Mouse (Mus musculus) right cerebral cortex, postnatal 10 days (tissue): ENCODE measurements around the gene Dnaja3.
A peak's percentile ranks its signal among the peaks of the same experiment; 100 is the strongest.
"Not testable (repeated sequence)": the region's sequence is repeated elsewhere in the genome, so short reads cannot be mapped to it uniquely, and the experiment has no call there.

ENCODE experiments used
- DNase-seq, 2 experiments: peaks; one replicate each; pipeline ENCODE4 v3.0.0; 2021; ENCODE audit warnings: low spot score in 2 of 2

Dnaja3 gene

DNA sequence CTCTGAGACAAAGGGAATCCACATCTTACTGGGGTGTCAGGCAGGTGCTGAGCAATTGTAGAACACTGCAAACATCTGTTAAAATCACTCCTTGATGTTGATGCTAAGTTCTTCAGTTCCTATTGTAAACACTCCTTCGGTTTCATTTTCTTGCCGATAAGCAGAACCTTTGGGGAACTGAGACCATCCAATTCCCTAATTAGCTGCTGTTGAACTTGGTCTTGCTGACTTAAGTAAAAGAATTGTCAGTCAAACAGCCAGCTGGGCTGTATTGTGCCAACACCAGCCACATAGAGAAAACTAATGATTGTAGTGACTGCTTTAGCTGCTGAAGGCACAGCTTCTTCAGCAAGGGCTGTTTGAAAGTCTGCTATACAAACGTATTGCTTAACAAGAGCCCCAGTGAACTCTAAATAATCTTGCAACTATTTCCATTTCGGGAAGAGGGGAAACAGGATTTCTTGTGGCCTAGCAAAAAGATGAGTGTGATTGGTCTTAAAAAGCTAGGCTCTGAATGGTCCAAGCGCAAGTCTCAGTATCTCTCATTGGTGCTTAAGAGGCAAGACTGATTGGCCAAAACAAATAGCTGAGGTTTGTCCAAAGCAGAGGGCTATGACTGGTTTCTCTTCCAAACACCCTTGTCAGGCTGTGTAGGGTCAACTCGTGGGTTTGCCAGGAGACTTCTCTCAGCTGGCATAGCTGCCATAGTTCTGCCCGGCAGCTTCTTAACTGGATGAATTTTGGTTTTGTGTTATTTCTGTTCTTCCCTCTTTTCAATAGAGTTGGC, 82.5 kb downstream of the Dnaja3 start:
- DNase-seq = no peak

DNA sequence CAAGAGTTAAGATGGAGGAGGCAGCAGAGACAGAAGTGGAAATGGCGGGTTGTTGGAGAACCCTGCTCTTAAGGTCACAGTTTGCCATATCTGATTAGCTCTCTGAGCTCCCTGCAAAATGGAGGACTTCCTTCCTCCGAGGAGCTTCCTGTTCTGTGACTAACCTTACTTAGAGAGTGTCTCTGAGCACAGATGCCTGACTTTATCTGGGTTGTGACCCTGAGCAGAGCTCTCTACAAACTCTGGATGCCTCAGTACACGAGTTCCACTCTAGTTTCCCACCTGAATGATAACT, 83.1 kb downstream of the Dnaja3 start:
- no peak for DNase-seq

DNA sequence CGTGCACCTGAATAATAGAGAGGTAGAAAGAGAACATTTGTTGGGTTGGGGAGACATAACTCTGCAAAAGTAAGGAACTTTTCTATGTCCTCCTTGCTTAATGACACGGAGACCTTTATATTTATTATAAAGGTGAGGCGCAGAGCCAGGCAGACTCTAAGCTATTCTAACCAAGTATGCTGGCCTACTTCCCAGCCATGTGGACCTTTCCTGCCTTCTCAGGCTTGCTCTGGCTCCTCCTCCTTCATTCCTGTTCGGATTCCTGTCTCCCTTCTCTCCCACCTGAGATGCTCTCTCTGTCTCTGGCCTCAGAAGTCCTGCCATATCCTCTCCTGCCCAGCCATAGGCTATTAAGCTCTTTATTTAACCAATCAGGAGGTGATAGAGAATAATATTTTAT, 85.5 kb downstream of the Dnaja3 start:
- no peak for DNase-seq

DNA sequence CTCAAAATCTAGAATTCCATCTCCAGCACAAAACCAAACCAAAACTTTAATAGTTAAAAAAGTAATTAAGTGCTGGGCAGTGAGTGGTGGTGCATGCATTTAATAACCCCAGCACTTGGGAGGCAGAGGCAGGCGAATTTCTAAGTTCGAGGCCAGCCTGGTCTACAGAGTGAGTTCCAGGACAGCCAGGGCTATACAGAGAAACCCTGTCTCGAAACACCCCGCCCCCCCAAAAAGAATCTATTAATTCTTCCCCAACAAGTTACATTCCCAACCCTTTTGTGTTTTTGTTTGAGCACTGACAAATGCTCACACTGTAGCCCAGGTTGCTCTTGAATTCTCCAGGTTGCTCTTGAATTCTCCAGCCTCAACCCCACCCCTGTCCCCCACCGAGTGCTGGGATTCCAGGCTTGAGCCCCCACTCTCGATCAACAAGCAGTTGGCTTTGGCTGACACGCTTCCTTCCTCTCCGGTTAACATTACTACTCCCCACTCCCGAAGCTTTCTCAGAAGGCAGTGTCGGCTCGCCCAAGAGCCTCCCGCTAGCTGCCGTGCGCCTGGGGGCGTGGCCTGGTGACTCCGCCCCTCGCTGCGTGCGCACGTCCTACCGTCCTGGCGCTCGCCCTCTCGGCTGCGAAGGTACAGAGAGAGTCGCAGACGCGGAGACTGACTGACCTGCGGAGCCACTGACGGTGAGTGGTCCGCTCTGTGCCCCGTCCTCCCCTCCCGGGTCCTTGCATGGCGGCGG, 86.2 kb downstream of the Dnaja3 start, which contains the start of gene Hmox2:
TSS of gene Hmox2 (plus strand) at position 582 of the 748 bp plus-strand sequence.
- peak; percentile 93 to 95 for DNase-seq

DNA sequence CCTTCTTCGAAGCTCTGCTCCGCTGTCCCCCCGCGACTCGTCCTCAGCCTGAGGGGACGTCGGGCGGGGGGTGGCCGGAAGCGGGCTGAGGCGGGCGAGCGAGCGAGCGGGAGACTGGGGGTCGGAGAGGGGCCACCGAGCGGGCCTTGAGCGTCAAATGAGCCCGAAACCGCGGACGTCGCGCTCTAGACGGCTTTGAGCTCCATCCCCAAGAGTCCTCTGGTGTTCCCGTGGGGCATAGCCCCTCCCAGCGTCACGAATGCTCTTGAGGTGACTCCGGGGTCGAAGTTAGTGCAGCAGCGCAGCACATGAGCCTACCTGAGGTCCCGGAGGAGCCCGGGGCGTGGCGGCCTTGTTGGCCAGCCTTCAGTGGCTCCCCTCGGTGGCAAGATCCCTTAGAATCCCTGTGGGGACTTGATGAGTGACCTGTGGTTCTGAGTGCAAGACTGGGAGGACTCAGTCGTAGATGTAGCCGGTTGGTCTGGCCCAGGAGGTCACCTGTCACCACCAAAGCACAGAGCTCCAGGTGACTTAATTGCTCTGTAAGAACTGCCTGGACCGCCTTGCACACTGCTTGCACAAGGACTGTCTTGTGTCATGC, 86.8 kb downstream of the Dnaja3 start:
- peak in 1 of 2 experiments; percentile 51 for DNase-seq

DNA sequence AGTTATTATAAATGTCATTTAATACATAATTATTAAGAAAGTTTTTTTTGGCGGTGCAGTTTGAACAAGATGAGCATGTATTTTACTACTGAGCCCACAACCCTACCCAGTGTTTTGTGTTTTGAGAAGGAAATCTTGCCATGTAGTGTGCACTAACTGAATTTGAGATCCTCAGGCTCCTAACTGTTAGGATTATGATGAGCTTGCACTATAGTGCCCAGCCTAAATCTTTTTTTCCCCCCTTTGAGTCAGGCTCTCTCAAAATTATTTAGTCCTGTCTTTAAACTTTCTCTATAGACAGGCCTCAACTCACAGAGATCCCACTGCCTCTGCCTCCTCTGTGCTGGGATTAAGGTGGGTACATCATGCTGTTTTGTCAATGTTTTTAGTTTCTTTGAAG, 87.7 kb downstream of the Dnaja3 start:
- no peak for DNase-seq

DNA sequence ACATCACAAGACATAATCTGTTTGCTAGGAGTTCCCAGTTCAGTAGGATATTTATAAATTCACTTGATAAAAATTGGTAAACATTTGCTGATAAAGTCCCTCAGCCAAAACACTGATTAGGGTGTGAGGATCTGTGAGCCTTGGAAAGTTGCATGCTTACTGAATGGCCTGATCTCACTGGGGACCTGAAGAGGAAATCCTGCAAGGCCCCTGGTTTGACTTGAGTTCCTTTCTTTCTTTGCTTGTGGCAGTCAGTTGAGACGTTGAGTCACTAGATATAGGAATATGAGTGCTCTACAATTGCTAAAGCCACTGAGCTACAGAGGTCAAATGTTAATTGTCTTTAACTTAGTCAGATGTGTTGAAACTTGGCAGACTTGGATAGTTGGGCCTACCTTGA, 88.2 kb downstream of the Dnaja3 start:
- DNase-seq = no peak

DNA sequence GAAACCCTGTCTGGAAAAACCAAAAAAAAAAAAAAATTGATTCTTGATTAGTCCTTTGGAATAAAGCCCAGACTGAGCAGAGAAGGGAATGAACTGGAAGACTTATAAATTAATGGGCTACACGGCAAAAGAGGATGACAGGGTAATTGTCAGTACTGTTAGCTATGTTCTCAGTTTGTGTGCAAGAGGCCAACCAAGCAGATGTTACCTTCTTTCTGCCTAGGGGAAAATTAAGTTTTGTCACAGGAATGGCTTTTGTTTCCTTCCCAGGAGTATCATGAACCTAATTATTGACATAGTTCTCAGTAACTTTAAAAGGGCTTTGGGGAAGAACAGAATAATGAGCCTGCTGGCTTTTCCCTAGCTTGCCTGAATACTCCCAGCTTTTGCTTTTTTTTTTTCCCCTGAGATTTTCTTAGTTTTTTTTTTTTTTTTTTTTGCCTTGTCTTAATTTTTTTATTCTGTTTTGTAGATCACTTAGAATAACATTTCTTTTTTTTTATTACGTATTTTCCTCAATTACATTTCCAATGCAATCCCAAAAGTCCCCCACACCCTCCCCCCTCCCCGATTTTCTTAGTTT, 91.1 kb downstream of the Dnaja3 start:
- DNase-seq = no peak

DNA sequence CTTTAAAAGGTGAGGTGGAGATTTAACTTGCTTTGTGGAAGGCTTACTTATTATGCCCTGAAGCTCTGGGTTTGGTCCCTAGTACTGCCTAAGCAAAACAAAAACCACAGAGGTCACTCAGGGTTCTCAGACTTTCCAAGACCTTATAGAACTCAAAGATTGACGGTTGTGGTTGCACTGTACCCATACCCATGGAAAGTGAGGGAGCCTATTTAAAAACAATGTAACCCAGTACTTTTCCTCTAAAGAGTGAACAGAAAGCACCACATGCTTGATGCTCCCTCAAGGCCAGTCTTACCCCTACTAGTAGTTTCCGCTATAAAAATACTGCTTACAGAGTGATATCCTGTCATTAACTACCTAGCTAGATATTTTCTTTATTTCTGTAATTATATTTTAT, 96.5 kb downstream of the Dnaja3 start:
- no peak for DNase-seq

DNA sequence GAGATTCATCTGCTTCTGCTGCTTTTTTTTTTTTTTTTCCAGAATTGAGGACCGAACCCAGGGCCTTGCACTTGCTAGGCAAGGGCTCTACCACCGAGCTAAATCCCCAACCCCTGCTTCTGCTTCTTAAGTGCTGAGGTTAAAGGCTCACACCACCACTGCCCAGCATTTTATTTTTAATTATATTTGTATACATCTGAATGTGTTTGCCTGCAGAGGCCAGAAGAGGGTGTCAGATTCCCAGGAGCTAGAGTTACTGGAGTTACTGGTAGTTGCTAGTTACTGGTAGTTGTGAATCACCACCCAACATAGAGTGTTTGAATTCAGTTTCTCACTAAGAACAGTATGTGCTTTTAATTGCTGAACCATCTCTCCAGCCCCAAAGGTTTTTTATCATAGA, 100.2 kb downstream of the Dnaja3 start:
- no peak for DNase-seq

DNA sequence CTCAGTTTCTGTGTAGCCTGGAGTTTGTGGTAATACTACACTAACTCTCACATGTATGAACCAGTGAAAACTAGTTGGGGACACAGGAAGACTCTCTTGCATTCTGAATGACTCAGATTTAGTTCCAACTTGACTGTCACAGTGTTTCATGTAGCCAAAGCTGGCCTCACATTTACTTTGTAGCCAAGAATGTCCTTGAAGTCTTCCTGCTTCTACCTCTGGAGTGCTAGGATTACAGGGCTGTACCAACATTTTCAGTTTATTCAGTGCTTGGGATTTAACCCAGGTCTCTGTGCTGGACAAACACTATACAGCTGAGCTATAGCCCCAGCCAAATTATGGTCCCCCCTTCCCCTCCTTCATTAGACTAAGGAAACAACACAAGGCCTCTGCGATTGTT, 102.4 kb downstream of the Dnaja3 start:
- no peak for DNase-seq

DNA sequence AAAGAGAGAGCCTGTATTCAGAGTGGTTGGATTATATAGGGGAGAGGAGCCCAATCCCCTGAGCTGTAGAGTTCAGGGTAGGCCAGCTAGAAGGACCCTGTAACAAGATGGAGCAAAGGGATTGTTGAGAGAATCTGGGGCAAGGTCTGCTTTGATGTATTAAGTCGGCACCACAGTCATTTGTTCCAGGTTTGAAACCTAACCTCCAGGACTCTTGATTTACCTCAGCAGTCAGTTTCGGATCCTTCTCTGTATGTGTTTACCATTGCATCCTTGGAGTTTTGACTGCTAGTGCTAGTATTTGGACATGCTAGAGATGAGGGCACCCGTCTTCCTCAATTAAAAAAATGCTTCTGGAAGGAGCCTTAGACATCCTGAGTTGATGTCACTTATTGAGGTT, 112.4 kb downstream of the Dnaja3 start:
- DNase-seq = no peak

DNA sequence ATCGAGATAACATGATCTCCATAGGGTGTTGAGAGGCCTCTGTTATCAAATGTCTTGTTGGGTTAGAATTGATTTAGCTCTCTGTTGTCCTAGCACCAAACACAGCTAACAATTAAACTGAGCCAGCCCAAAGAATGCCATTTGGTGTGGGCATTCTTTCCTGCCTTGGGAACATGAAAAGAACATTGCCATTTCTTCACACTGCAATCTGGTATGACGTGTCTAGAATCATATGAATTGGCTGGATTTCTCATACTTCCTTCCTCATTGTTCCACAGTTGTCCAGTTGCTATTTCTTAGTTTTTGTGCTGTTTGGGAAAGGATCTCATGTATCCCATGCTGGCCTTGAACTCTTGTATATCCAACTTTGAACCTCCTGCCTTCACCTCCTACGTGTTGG, 114.3 kb downstream of the Dnaja3 start:
- DNase-seq = no peak

DNA sequence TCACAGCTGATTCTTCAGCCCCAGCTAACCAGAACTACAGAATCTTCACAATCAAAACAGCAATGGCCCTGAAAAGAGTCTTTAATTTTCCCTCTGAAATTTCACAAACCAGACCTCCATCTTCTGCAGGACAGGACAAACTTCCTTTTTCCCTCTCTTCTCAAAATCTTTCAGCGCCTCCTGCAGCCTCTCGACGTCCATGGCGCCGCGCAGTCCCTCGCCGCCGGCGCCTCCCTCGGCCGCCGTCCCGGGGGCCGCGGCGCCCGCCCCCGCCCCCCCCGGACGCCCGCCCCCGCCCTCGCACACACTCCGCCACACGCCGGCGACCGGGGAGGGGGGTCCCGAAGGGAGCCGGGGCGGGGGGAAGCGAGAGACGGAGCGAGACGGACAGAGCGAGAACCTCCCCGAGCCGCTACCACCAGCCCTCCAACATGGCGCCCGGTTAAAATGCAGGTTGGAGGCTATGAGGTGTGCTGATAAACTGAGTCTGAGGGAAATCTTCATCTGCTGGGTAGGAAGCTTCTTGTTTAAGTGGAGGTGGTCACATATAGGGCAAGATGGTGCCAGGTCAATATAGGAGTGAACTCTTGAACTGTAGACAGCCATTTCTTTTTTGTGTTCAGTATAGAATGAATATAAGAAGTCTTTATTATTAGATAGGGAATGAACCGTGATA, 117.0 kb downstream of the Dnaja3 start:
- not testable (repeated sequence) for DNase-seq
